Mouse (Mus musculus): ENCODE measurements at regions not wholly inside any gene's neighbourhood (a gene's known extent, or its start where the extent isn't known, plus 50 kb on each side); places are given as distances from the start of the nearest gene placed in this dataset.
"Not testable (repeated sequence)": the region's sequence is repeated elsewhere in the genome, so short reads cannot be mapped to it uniquely, and the experiment has no call there.

GRCm38 (mm10) chr9:98091105-98091504, 58.1 kb upstream of the Clstn2 start:
- in situ Hi-C loops (cut with MboI, MseI): no loop called here

- in situ Hi-C loops (cut with MboI, MseI): no loop called here
These were observed 62.2 kb upstream of the Clstn2 start for GRCm38 (mm10) chr9:98095064-98095790.

- in situ Hi-C loops (cut with MboI, MseI): no loop called here
These were observed 90.4 kb upstream of the Clstn2 start for GRCm38 (mm10) chr9:98123390-98123789.

- in situ Hi-C loops (cut with MboI, MseI): no loop called here
These were observed 96.6 kb upstream of the Clstn2 start for GRCm38 (mm10) chr9:98129596-98129995.

GRCm38 (mm10) chr9:98130849-98131248, 97.9 kb upstream of the Clstn2 start:
- in situ Hi-C loops (cut with MboI, MseI): no loop called here

GRCm38 (mm10) chr9:98140546-98140945, 107.6 kb upstream of the Clstn2 start:
- in situ Hi-C loops (cut with MboI, MseI): loop anchor here (10.0 kb wide), 1 partner anchor 1196 kb away; no protein-coding TSS in a partner anchor

GRCm38 (mm10) chr9:98142121-98142520, 109.1 kb upstream of the Clstn2 start:
- in situ Hi-C loops (cut with MboI, MseI): loop anchor here (10.0 kb wide), 1 partner anchor 1197 kb away; no protein-coding TSS in a partner anchor

GRCm38 (mm10) chr9:98146901-98147300, 113.9 kb upstream of the Clstn2 start:
- in situ Hi-C loops (cut with MboI, MseI): loop anchor here (10.0 kb wide), 1 partner anchor 1202 kb away; no protein-coding TSS in a partner anchor

- in situ Hi-C loops (cut with MboI, MseI): no loop called here
These were observed 125.4 kb upstream of the Clstn2 start for GRCm38 (mm10) chr9:98158421-98158820.

- in situ Hi-C loops (cut with MboI, MseI): no loop called here
These were observed 122.7 kb upstream of the Nmnat3 start for GRCm38 (mm10) chr9:98164489-98164888.

GRCm38 (mm10) chr9:98174056-98174455, 113.2 kb upstream of the Nmnat3 start:
- in situ Hi-C loops (cut with MboI, MseI): no loop called here

GRCm38 (mm10) chr9:98176701-98177380, 110.4 kb upstream of the Nmnat3 start:
- in situ Hi-C loops (cut with MboI, MseI): no loop called here

- in situ Hi-C loops (cut with MboI, MseI): no loop called here
These were observed 106.5 kb upstream of the Nmnat3 start for GRCm38 (mm10) chr9:98180766-98181165.

- in situ Hi-C loops (cut with MboI, MseI): no loop called here
These were observed 100.4 kb upstream of the Nmnat3 start for GRCm38 (mm10) chr9:98186757-98187300.

- in situ Hi-C loops (cut with MboI, MseI): no loop called here
These were observed 92.9 kb upstream of the Nmnat3 start for GRCm38 (mm10) chr9:98194356-98194755.

- in situ Hi-C loops (cut with MboI, MseI): no loop called here
These were observed 68.4 kb upstream of the Nmnat3 start for GRCm38 (mm10) chr9:98218824-98219223.

GRCm38 (mm10) chr9:98220367-98220766, 66.9 kb upstream of the Nmnat3 start:
- in situ Hi-C loops (cut with MboI, MseI): no loop called here

GRCm38 (mm10) chr9:98221766-98222165, 65.5 kb upstream of the Nmnat3 start:
- in situ Hi-C loops (cut with MboI, MseI): no loop called here

GRCm38 (mm10) chr9:98228226-98228625, 59.0 kb upstream of the Nmnat3 start:
- in situ Hi-C loops (cut with MboI, MseI): no loop called here

GRCm38 (mm10) chr9:98228907-98229306, 58.3 kb upstream of the Nmnat3 start:
- in situ Hi-C loops (cut with MboI, MseI): no loop called here

- in situ Hi-C loops (cut with MboI, MseI): not testable (repeated sequence)
These were observed 52.5 kb upstream of the Nmnat3 start for GRCm38 (mm10) chr9:98234731-98235130.
